Mouse (Mus musculus): ENCODE results near the gene Vps52. TPM values are rescaled to one million over a fixed set of nuclear protein-coding genes. Genes with fewer than 3 reads are reported as not detected.

Gene Vps52
- polyA plus RNA-seq, 1 experiment from 2014 or later: 75.8 TPM

DNA sequence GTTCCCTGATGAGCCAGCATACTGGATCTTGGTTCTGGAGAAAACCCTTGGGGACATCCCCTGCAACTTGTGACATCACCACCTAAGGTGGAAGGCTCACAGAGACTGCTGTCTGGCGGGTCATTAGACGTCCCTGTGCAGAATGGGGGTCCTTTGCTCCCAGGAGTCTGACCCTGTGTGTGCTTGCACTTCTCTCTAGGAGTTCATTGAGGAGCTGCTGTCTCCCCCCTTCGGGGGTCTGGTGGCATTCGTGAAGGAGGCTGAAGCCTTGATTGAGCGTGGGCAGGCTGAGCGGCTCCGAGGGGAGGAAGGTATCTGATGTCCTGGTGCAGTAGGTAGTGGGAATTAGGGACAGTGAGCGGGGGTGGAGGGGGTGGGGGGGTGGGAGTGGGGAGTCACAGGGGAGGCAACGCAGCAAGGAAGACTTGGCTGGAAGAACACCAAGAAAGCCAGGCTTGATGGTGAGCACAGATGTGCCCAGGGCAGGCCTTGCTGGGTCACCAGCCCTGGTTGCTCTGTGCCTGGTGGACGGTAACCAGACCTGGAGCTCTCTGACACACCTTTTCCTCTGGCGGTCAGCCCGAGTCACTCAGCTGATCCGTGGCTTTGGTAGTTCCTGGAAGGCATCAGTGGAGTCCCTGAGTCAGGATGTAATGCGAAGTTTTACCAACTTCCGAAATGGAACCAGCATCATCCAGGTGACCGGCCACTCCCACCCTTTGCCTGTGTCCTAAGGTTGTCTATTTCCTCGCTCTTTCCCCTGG is 9.7 kb downstream of the Vps52 start:
- Histone ChIP-seq H3K9ac (replicated peaks) (no peak overlapping the region), H3K27me3 (no peaks in the 10 kb centered on the region), H3K4me1 (no peaks in the 10 kb centered on the region), H3K4me3 (no peak overlapping the region), H3K36me3 (peaks cover 50% of the 10 kb centered on the region), H3K27ac (replicated peaks) (no peak overlapping the region), H3K9me3 (no peaks in the 10 kb centered on the region), H3K4me2 (replicated peaks) (no peak overlapping the region)
- WGBS: 89% methylated on average over 17 of the region's 17 CpGs
- ATAC-seq (replicated peaks): no peak

DNA sequence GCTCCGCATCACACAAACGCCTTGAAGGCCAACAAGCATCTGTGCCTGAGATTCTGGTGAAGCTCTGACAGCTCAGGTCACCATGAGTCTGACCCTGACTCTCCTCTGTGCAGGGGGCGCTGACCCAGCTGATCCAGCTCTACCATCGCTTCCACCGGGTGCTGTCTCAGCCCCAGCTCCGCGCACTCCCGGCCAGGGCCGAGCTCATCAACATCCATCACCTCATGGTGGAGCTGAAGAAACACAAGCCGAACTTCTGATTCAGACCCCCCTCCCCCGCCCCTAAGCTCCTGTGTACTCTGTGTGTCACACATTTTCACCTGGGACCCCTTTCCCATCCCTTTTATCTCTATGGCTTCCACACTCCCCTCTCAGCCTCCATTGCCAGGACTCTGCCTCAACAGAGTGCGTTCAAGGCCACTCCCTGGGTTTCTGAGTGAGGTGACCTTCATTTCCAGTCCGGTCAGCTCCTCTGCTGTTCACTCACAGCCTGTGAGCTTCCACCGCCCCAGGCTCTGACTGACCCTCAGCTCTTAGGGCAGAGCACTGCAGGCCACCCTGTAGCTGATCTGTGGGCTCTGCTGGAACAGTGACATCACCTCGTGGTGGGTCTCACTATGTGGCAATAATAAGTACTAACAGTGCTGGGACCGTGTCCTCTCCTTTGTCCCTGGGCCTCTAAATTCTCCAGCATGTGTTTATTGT is 10.4 kb downstream of the Vps52 start:
- no peak overlapping the region for H3K27ac ChIP-seq (replicated peaks)
- no peak for ATAC-seq (replicated peaks)
- no peak overlapping the region for H3K4me3 ChIP-seq
- no peak overlapping the region for H3K9ac ChIP-seq (replicated peaks)
- H3K4me2 ChIP-seq (replicated peaks): no peak overlapping the region
- H3K4me1 ChIP-seq: no peaks in the 10 kb centered on the region
- no peaks in the 10 kb centered on the region for H3K27me3 ChIP-seq
- peaks cover 44% of the 10 kb centered on the region for H3K36me3 ChIP-seq
- no peaks in the 10 kb centered on the region for H3K9me3 ChIP-seq
- 91% methylated on average over 16 of the region's 16 CpGs for WGBS

DNA sequence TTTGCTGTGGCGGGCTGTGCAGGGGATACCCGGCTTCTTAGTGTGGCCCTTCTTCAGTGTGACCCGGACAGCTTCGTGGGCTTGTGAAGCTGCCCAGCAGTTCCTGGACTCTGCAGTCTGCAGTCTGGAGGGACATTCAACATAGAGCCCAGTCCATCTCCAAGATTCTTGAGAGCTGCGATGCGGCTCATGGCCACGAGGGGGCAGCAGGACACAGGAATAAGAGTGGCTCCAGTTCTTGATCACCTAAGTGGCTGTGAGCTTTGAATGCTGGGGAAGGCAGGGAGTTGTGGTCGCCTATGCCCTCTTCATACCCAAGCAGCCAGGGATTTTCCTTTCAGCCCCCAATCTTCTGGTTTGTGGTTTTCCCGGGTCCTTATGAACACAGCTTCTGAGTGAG is 12.9 kb downstream of the Vps52 start:
- Histone ChIP-seq H3K4me2 (replicated peaks) (no peak overlapping the region), H3K27ac (replicated peaks) (no peak overlapping the region), H3K9ac (replicated peaks) (no peak overlapping the region), H3K9me3 (no peaks in the 10 kb centered on the region), H3K36me3 (peaks cover 21% of the 10 kb centered on the region), H3K27me3 (peaks cover 5% of the 10 kb centered on the region; the same call in 1 of the 2 replicates), H3K4me1 (no peaks in the 10 kb centered on the region), H3K4me3 (no peak overlapping the region)
- ATAC-seq (replicated peaks): peak; percentile 70
- WGBS: 5% methylated on average over 9 of the region's 9 CpGs

DNA sequence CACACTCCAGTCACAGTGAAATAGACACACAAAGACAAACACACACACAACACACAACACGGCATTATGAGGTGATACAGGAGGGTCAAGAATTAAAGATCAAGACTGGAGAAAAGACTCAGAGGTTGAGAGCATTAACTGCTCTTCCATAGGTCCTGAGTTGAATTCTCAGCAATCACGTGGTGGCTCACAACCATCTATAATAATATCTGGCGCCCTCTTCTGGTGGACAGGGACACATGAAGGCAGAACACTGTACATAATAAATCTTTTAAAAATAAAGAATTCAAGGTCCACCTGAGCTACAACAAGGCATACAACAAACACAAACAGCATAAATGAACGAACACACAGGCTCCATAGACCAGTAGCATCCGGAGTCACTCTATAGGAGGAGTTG is 13.3 kb downstream of the Vps52 start:
- Histone ChIP-seq H3K27me3 (peaks cover 5% of the 10 kb centered on the region; the same call in 1 of the 2 replicates), H3K4me3 (no peak overlapping the region), H3K4me2 (replicated peaks) (no peak overlapping the region), H3K9ac (replicated peaks) (no peak overlapping the region), H3K4me1 (no peaks in the 10 kb centered on the region), H3K27ac (replicated peaks) (no peak overlapping the region), H3K9me3 (no peaks in the 10 kb centered on the region), H3K36me3 (peaks cover 18% of the 10 kb centered on the region)
- WGBS: 31% methylated on average over 5 of the region's 5 CpGs
- ATAC-seq (replicated peaks): peak; percentile 71

DNA sequence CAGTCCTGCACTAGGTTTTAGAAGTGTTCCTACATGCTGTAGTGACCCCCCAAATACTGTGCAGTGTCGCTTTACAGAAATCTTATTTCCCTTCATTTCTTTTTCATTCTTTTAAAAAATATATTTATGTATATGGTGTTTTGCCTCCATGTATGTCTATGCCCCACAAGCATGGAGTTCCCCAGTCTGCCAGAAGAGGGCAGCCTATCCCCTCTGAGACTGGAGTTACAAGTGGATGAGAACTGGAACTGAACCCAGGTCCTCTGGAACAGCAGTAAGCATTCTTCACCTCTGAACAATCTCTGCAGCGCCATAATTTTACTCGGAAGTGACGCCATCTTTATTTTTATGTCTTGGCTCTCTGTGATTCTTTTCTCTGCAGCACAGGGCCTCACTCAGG is 13.8 kb downstream of the Vps52 start:
- Histone ChIP-seq H3K9ac (replicated peaks) (no peak overlapping the region), H3K4me1 (no peaks in the 10 kb centered on the region), H3K27ac (replicated peaks) (no peak overlapping the region), H3K4me3 (no peak overlapping the region), H3K27me3 (peaks cover 5% of the 10 kb centered on the region; the same call in 1 of the 2 replicates), H3K4me2 (replicated peaks) (no peak overlapping the region), H3K36me3 (peaks cover 18% of the 10 kb centered on the region), H3K9me3 (no peaks in the 10 kb centered on the region)
- whole genome bisulfite sequencing: 77% methylated on average over 4 of the region's 4 CpGs
- no peak for ATAC-seq (replicated peaks)

DNA sequence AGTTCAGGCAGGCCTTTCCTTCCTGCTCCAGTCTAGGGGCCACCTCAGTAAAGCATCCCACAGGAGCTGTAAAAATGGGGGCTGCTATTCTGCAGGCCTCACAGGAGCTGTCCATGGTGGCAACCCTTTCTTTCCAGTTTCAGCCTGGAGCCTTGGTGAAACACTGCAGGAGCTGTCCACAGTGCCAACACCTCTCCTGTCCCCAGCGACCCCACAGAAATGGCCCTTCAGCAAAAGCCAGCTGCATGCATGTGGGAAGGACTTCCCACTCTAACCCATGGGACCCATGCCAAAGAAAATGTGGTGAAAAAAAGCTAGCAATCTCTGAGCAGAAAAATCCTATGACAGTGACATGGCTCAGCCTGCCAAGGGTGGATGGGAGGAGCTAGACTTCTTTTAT is 17.1 kb downstream of the Vps52 start:
- Histone ChIP-seq H3K9me3 (no peaks in the 10 kb centered on the region), H3K27me3 (peaks cover 22% of the 10 kb centered on the region), H3K4me3 (no peak overlapping the region), H3K36me3 (no peaks in the 10 kb centered on the region), H3K4me1 (no peaks in the 10 kb centered on the region), H3K27ac (replicated peaks) (no peak overlapping the region), H3K4me2 (replicated peaks) (no peak overlapping the region), H3K9ac (replicated peaks) (no peak overlapping the region)
- ATAC-seq (replicated peaks): no peak
- 12% methylated on average over 1 of the region's 1 CpGs for WGBS

DNA sequence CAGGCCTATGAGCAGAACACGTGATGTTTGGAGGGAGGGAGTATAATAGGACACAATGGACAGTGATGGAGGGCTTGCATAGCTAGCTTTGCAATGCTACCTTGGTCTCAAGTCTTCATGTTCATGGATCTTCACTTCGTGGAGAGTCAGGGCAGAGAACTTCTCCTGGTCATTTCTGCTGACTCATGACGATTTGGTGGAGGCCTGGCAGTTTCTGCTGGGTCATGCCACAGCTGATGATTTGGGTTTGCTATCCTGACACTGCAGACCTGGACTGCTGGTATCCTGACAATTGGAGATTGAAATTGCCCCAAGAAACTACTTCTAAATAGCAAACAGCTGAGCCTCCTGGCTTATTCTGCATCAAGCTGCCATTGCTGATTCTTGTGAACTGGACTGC is 18.0 kb downstream of the Vps52 start:
- ATAC-seq (replicated peaks): no peak
- H3K4me2 ChIP-seq (replicated peaks): no peak overlapping the region

DNA sequence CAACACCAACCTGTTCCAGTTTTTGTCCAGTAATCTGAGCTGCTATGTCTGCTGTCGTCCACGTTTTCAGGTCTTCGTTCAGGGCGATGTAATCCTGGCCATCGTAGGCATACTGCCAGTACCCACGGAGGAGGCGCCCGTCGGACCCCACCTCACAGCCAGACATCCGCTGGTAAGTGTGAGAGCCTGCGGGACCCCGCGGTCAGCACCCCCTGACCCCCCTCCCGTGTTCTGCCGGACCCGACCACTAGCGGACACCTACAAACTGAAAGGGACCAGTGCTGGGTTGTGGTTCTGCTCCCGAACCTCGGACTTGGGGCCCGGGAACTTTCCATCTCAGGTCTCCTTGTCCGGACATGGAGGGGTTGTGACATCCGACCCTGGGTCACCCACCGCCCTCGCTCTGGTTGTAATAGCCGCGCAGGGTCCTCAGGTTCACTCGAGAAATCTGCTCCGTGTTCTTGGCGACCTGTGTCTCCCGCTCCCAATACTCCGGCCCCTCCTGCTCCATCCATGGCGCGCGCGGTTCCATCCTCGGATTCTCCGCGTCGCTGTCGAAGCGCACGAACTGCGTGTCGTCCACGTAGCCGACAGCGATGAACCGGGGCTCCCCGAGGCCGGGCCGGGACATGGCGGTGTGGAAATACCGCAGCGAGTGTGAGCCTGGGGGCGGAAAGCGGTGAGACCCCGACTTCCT is 22.4 kb downstream of the Vps52 start:
- H3K9me3 ChIP-seq: no peaks in the 10 kb centered on the region
- no peaks in the 10 kb centered on the region for H3K36me3 ChIP-seq
- H3K9ac ChIP-seq (replicated peaks): peak overlapping the region; percentile 30; the same call in 1 of the 2 replicates
- H3K27me3 ChIP-seq: peaks cover 45% of the 10 kb centered on the region
- 2% methylated on average over 57 of the region's 57 CpGs for WGBS
- peaks cover 20% of the 10 kb centered on the region for H3K4me1 ChIP-seq
- H3K4me3 ChIP-seq: peak overlapping the region; percentile 35
- no peak for ATAC-seq (replicated peaks)
- H3K4me2 ChIP-seq (replicated peaks): peak overlapping the region; percentile 52
- no peak overlapping the region for H3K27ac ChIP-seq (replicated peaks)

More for the DNA sequence above, 18.0 kb downstream of the Vps52 start:
- no peak overlapping the region for H3K27ac ChIP-seq (replicated peaks)
- H3K4me3 ChIP-seq: no peak overlapping the region
- WGBS: 64% methylated on average over 3 of the region's 3 CpGs
- H3K9me3 ChIP-seq: no peaks in the 10 kb centered on the region
- H3K4me1 ChIP-seq: peaks cover 5% of the 10 kb centered on the region
- H3K27me3 ChIP-seq: peaks cover 31% of the 10 kb centered on the region
- no peaks in the 10 kb centered on the region for H3K36me3 ChIP-seq
- H3K9ac ChIP-seq (replicated peaks): no peak overlapping the region

DNA sequence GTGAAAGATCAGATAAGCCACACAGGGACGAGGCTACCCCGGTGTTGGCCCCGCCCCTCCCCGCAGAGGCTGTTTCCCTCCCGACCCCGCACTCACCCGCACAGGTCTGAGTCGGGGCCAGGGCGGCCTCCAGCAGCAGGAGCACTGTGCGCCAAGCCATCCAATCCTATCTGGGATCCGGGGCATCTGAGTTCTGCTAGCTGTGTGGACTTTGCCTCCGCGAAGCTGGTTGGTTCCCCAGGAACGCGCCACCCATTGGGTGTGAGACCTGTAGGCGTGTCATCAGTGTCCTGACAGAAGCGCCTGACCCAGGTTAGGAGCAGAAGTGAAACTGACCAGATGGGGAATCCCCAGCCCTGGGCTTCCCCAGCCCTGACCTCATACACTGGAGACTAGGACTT is 23.0 kb downstream of the Vps52 start:
- no peaks in the 10 kb centered on the region for H3K9me3 ChIP-seq
- H3K27me3 ChIP-seq: peaks cover 45% of the 10 kb centered on the region
- WGBS: under 1% methylated on average over 17 of the region's 17 CpGs
- H3K27ac ChIP-seq (replicated peaks): no peak overlapping the region
- no peaks in the 10 kb centered on the region for H3K36me3 ChIP-seq
- H3K9ac ChIP-seq (replicated peaks): no peak overlapping the region
- ATAC-seq (replicated peaks): no peak
- H3K4me1 ChIP-seq: peaks cover 20% of the 10 kb centered on the region
- H3K4me3 ChIP-seq: peak overlapping the region; percentile 35
- peak overlapping the region; percentile 52 for H3K4me2 ChIP-seq (replicated peaks)

DNA sequence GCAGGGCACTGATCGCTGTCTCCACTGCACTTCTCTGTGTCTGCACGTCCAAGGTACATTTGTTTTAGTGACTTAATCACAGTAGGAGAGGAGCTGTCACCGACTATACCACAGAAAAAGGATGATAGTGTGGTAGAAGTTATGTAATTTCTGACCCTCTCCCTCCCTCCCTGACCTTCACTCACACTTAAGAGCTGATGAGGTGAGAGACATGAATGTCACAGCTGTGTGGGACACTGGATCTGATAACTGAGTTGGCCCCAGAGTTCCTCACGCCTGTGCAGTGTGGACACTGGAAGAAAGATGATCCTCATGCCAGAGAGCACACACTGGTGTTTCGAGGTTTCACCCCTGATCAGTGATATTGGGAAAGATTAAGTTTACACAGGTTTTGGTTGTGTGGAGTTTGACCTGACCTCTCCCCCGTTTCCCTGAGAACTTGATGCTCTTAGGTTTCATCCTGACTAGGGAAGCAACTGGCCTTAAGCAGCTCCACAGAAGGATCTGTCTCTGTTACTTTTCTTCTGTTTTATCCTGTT is 24.0 kb downstream of the Vps52 start:
- ATAC-seq (replicated peaks): no peak
- Histone ChIP-seq H3K9ac (replicated peaks) (no peak overlapping the region), H3K36me3 (no peaks in the 10 kb centered on the region), H3K4me3 (no peak overlapping the region), H3K4me2 (replicated peaks) (no peak overlapping the region), H3K4me1 (peaks cover 20% of the 10 kb centered on the region), H3K27me3 (peaks cover 45% of the 10 kb centered on the region), H3K9me3 (no peaks in the 10 kb centered on the region), H3K27ac (replicated peaks) (no peak overlapping the region)
- WGBS: 79% methylated on average over 6 of the region's 6 CpGs

DNA sequence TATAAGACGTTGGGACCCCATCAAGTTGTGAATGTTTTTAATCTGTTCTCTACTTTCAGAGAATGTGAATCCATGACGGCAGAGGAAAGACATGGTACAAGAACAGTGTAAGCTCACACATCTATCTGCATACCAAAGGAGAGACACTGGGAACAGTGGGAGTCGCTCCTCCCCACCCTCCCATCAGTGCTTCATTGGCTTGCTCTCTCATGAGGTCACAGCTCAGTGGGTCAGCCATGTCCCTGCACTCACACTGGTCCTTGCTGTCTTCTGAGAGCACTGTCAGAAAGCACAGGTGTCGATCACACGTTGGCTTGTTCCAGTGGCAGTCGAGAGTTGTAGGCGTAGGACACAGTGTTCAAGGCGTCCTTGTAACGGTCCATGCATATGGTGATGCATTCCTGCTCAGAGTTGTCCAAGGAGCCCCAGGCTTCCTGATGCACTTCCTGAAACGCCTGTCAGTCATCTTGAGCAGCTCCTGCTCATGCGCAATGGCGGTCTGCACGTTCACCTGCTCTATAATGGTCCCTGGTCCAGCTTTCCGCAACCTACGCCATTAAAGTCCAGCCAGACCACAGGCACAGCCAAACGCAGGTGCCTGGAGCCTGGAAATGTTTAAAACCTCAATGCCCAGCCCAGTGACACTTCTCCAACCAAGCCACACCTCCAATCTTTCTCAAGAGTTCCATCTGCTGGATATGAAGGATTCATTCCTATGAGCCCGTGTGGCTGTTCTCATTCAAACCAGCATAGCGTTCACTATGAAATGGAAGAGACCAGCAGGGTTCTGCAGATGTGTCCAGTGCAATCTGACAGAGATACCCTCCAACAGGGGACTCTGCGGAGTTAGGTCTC is 24.8 kb downstream of the Vps52 start:
- 80% methylated on average over 19 of the region's 19 CpGs for WGBS
- peaks cover 45% of the 10 kb centered on the region for H3K27me3 ChIP-seq
- H3K4me2 ChIP-seq (replicated peaks): peak overlapping the region; percentile 54; the same call in 1 of the 2 replicates
- H3K4me3 ChIP-seq: peak overlapping the region; percentile 59; the same call in 1 of the 2 replicates
- H3K4me1 ChIP-seq: peaks cover 20% of the 10 kb centered on the region
- no peak overlapping the region for H3K9ac ChIP-seq (replicated peaks)
- no peak for ATAC-seq (replicated peaks)
- H3K27ac ChIP-seq (replicated peaks): peak overlapping the region; percentile 97
- H3K9me3 ChIP-seq: no peaks in the 10 kb centered on the region
- no peaks in the 10 kb centered on the region for H3K36me3 ChIP-seq

Data from forebrain, embryonic 15.5 days (tissue).